Mouse (Mus musculus): ENCODE measurements at regions not wholly inside any gene's neighbourhood (a gene's known extent, or its start where the extent isn't known, plus 50 kb on each side); places are given as distances from the start of the nearest gene placed in this dataset.
"Not testable (repeated sequence)": the region's sequence is repeated elsewhere in the genome, so short reads cannot be mapped to it uniquely, and the experiment has no call there.

- peak; percentile 81 for DNase-seq
- intact Hi-C loops (cut with DNase I), result no loop called here
These were observed 95.9 kb upstream of the Map3k1 start for GRCm38 (mm10) chr13:111904616-111905212.

- intact Hi-C loops (cut with DNase I), result no loop called here
- peak; percentile 11 for DNase-seq
These were observed 96.5 kb upstream of the Map3k1 start for GRCm38 (mm10) chr13:111905213-111905701.

- intact Hi-C loops (cut with DNase I), result no loop called here
- no peak for DNase-seq
These were observed 102.3 kb upstream of the Map3k1 start for GRCm38 (mm10) chr13:111911071-111911470.

- intact Hi-C loops (cut with DNase I), result no loop called here
- no peak for DNase-seq
These were observed 103.0 kb upstream of the Map3k1 start for GRCm38 (mm10) chr13:111911661-111912312.

- intact Hi-C loops (cut with DNase I), result no loop called here
- DNase-seq, result no peak
These were observed 105.6 kb upstream of the Map3k1 start for GRCm38 (mm10) chr13:111914348-111914913.

- intact Hi-C loops (cut with DNase I); DNase-seq: not testable (repeated sequence)
These were observed 110.6 kb upstream of the Map3k1 start for GRCm38 (mm10) chr13:111919417-111919816.

GRCm38 (mm10) chr13:111920534-111920933, 111.7 kb upstream of the Map3k1 start:
- no peak for DNase-seq
- intact Hi-C loops (cut with DNase I), result no loop called here

GRCm38 (mm10) chr13:111921142-111922035, 112.6 kb upstream of the Map3k1 start:
- DNase-seq, result no peak
- intact Hi-C loops (cut with DNase I), result no loop called here

- intact Hi-C loops (cut with DNase I), result no loop called here
These were observed 116.6 kb upstream of the Map3k1 start for GRCm38 (mm10) chr13:111925349-111925748.

GRCm38 (mm10) chr13:111926801-111927200, 118.0 kb upstream of the Map3k1 start:
- intact Hi-C loops (cut with DNase I), result no loop called here
- DNase-seq, result peak; percentile 69

More at GRCm38 (mm10) chr13:111925349-111925748, 116.6 kb upstream of the Map3k1 start:
- peak; percentile 71 for DNase-seq

GRCm38 (mm10) chr13:111927489-111927888, 118.7 kb upstream of the Map3k1 start:
- intact Hi-C loops (cut with DNase I), result no loop called here
- peak; percentile 28 for DNase-seq

- DNase-seq, result peak; percentile 63
- intact Hi-C loops (cut with DNase I), result no loop called here
These were observed 120.1 kb upstream of the Map3k1 start for GRCm38 (mm10) chr13:111928636-111929544.

- no peak for DNase-seq
- intact Hi-C loops (cut with DNase I), result no loop called here
These were observed 121.1 kb upstream of the Map3k1 start for GRCm38 (mm10) chr13:111929908-111930307.

GRCm38 (mm10) chr13:111932464-111932863, 123.7 kb upstream of the Map3k1 start:
- intact Hi-C loops (cut with DNase I), result no loop called here
- DNase-seq, result no peak

- no peak for DNase-seq
- intact Hi-C loops (cut with DNase I), result no loop called here
These were observed 124.9 kb upstream of the Map3k1 start for GRCm38 (mm10) chr13:111933526-111934240.

GRCm38 (mm10) chr13:111935721-111936080, 126.9 kb upstream of the Map3k1 start:
- DNase-seq, result no peak
- intact Hi-C loops (cut with DNase I), result no loop called here

- peak; percentile 90 for DNase-seq
These were observed 127.5 kb upstream of the Map3k1 start for GRCm38 (mm10) chr13:111936081-111936857.

GRCm38 (mm10) chr13:111936983-111937382, 128.2 kb upstream of the Map3k1 start:
- intact Hi-C loops (cut with DNase I), result no loop called here

More at GRCm38 (mm10) chr13:111936081-111936857, 127.5 kb upstream of the Map3k1 start:
- intact Hi-C loops (cut with DNase I), result no loop called here

More at GRCm38 (mm10) chr13:111936983-111937382, 128.2 kb upstream of the Map3k1 start:
- DNase-seq, result no peak

All from left cerebral cortex, postnatal 4 days (tissue).